Mouse (Mus musculus): ENCODE measurements around the gene Dlg2.

- TF ChIP-seq CTCF (IDR thresholded peaks at IDR 0.05; ENCODE audit: low read depth, low read length) = no peak
- no peak for TF ChIP-seq POLR2A (IDR thresholded peaks at IDR 0.05; ENCODE audit: borderline replicate concordance, low read depth, low read length)
These were observed 968.3 kb downstream of the Dlg2 start for GRCm38 (mm10) chr7:91444728-91445127.

Measured in bone marrow macrophage, adult 2 months (primary cell).